Mouse (Mus musculus): ENCODE measurements around the gene Ptprf.

DNA sequence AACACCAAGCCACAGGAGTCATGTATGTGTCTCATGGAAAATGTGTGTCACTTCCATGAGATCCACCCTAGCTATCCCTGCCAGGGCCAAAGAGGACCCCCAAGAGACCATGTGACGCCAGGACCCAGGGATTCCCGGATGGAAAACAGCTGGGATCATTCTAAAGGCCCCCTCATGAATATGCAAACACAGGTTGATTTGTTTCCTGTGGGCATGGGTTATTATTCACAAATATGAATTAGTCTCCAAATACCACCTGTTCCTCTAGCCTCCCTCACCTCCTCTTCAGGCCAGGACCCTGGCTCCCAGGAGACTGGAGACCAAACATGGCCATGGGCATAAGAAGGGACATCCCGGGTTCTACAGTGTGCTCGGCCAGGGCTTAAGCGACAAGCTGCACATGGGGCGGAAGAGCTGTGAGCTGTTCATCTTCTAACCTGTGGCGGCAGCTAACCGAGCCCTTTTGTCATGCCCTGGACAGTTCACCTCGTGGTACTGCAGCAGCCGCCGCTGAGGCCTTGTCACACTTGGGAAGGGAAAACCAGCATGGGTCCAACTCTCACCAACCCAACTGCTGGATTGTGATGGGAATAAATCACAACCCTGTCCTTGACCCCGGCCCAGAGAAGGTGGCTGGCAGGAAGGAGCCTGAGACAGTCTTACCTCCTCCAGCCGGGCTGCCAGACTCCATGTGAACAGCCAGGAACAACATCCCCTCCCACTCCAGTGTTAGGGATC, 9.6 kb downstream of the Ptprf start:
- TF ChIP-seq CTCF (IDR thresholded peaks at IDR 0.05; ENCODE audit: borderline replicate concordance, control insufficient read depth, extremely low read depth, insufficient read depth, low read length, poor library complexity) (no peak), POLR2A (IDR thresholded peaks at IDR 0.05; ENCODE audit: control insufficient read depth, extremely low read depth, insufficient read depth, low read length, poor library complexity) (no peak)

Measured in thymus, adult 2 months (tissue).